Mouse (Mus musculus): ENCODE results near the gene Stk10. TPM values are rescaled to one million over a fixed set of nuclear protein-coding genes. Genes with fewer than 3 reads are reported as not detected.

Gene Stk10
- polyA plus RNA-seq, 1 experiment from 2014 or later: 2.0 TPM

DNA sequence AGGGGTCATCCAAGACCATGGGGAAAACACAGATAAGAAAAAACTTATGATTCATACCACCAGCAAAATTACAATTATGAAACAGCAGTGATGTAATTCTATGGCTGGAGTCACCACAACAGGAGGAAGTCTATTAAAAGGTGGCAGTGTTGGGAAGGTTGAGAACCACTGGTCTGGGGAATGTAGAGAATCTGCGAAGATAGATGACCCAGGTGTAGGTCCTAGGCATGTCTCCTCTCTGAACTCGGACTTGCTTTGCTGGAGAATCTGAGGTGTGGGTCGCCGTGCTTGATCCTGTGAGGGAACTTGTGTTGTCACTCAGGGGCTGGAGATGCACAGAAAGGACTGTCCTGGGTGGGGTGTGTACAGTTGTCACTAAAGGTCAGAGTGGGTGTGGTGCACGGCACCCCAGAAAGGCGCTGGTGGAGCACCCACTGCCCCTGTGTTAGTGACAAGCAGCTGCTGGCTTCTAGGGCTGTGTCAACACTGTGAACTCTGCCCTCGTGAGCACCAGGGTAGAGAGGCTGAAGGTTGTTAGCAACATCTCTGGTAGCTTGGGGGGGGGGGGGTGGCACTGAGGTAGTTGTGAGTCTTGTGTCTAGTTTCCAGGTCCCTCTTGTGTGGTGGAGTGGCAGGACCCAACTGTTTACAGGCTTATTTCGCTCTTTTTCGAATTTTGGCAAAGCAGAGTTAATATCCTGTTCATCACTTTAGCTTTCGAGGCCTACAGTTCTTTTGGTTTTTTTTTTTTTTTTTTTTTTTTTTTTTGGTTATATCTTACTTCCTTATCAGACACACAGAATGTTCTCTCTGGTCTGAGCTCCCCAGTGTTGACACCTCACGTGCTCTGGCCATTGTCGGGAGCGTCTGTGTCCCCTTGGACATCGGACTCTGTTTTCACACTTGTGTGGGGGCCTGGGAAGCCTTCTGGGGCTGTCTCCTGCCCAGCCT lies 21.3 kb downstream of the Stk10 start:
- no peaks in the 10 kb centered on the region for H3K36me3 ChIP-seq (replicated peaks)
- H3K9me3 ChIP-seq: no peaks in the 10 kb centered on the region
- no peak overlapping the region for H3K9ac ChIP-seq
- no peak overlapping the region for H3K4me2 ChIP-seq
- no peak overlapping the region for H3K4me3 ChIP-seq
- ATAC-seq (replicated peaks): no peak
- WGBS: 88% methylated on average over 14 of the region's 14 CpGs
- peaks cover 11% of the 10 kb centered on the region; the same call in 1 of the 2 replicates for H3K4me1 ChIP-seq
- H3K27ac ChIP-seq: no peak overlapping the region
- no peaks in the 10 kb centered on the region for H3K27me3 ChIP-seq (replicated peaks)

- Histone ChIP-seq H3K27ac (no peak overlapping the region), H3K4me2 (no peak overlapping the region), H3K4me1 (peaks cover 8% of the 10 kb centered on the region; the same call in 1 of the 2 replicates), H3K36me3 (replicated peaks) (no peaks in the 10 kb centered on the region), H3K4me3 (no peak overlapping the region), H3K27me3 (replicated peaks) (no peaks in the 10 kb centered on the region), H3K9ac (no peak overlapping the region), H3K9me3 (no peaks in the 10 kb centered on the region)
- WGBS: 86% methylated on average over 12 of the region's 12 CpGs
- ATAC-seq (replicated peaks): no peak
Measured at GRCm38 (mm10) chr11:32555103-32555689, 22.1 kb downstream of the Stk10 start.

GRCm38 (mm10) chr11:32556333-32556990 lies 23.4 kb downstream of the Stk10 start:
- no peak for ATAC-seq (replicated peaks)
- no peaks in the 10 kb centered on the region for H3K9me3 ChIP-seq
- H3K27me3 ChIP-seq (replicated peaks): no peaks in the 10 kb centered on the region
- no peak overlapping the region for H3K27ac ChIP-seq
- no peak overlapping the region for H3K4me2 ChIP-seq
- WGBS: 74% methylated on average over 10 of the region's 10 CpGs
- no peak overlapping the region for H3K4me3 ChIP-seq
- peaks cover 8% of the 10 kb centered on the region; the same call in 1 of the 2 replicates for H3K4me1 ChIP-seq
- H3K36me3 ChIP-seq (replicated peaks): no peaks in the 10 kb centered on the region
- no peak overlapping the region for H3K9ac ChIP-seq

DNA sequence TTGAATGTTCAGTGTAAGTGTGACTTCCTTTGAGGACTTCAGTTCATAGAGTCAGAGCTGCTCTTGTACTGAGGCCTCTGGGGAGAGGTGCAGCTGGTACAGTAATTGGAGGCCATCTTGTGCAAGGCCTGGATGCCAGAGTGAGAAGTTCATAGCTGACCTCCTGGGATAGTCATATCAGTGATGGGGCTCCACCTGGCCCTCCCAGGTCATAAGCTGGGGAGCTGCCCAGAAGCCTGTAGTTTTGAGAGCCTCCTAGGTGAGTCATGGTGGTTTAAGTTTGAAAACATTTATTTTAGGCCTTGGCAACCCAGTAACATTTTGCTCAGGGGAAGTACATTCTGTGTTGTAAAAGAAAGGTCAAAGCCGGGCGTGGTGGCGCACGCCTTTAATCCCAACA lies 24.9 kb downstream of the Stk10 start:
- WGBS: 96% methylated on average over 4 of the region's 4 CpGs
- 0 out of 2 replicates have a peak, but pooled peaks cover under 1% of the 10 kb centered on the region for H3K4me1 ChIP-seq

GRCm38 (mm10) chr11:32558677-32559076 lies 25.6 kb downstream of the Stk10 start:
- no peaks in the 10 kb centered on the region for H3K4me1 ChIP-seq
- 56% methylated on average over 8 of the region's 8 CpGs for WGBS
- H3K9me3 ChIP-seq: no peaks in the 10 kb centered on the region
- ATAC-seq (replicated peaks): no peak
- H3K9ac ChIP-seq: no peak overlapping the region
- no peak overlapping the region for H3K27ac ChIP-seq
- H3K27me3 ChIP-seq (replicated peaks): no peaks in the 10 kb centered on the region
- no peak overlapping the region for H3K4me2 ChIP-seq
- no peaks in the 10 kb centered on the region for H3K36me3 ChIP-seq (replicated peaks)
- H3K4me3 ChIP-seq: no peak overlapping the region

More for the DNA sequence above, 24.9 kb downstream of the Stk10 start:
- Histone ChIP-seq H3K36me3 (replicated peaks) (no peaks in the 10 kb centered on the region), H3K4me2 (no peak overlapping the region), H3K9ac (no peak overlapping the region), H3K27ac (no peak overlapping the region), H3K27me3 (replicated peaks) (no peaks in the 10 kb centered on the region), H3K9me3 (no peaks in the 10 kb centered on the region), H3K4me3 (no peak overlapping the region)
- ATAC-seq (replicated peaks): no peak

DNA sequence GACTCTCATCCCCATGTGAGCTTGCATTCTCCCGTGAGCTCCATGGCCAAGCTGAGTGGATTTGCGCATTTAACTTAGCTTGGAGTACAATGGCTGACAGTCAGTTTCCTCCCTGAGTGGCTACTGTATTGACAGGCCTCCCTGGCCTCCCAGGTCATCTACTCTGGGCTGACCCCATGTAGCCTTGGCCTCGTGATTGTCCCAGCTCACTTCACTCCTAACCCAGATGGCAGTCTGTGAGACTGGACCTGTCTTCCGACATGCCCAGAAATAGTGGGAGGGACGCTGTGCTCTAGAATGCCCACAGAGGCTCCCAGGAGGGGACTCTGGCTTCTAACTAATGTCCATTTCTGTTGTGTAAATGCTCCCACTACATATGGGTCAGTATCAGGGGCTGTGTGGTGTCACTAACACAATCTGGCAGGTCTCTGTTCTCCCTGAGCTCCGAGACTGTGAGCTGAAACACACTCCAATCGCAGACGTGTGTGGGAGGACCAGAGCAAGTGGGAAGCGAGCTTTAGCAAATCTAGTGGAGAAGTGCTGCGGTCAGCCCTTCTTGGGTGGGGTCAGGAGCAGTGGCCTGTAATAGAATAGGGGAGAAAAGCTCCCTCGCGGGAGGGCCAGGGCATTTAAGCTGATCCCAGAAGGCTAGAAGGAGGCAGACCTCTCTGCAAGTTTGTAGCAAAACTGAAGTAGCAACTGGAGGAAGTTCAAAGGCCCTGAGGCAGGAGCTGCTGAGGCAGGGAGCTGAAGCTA lies 27.1 kb downstream of the Stk10 start:
- Histone ChIP-seq H3K27ac (no peak overlapping the region), H3K9ac (no peak overlapping the region), H3K4me3 (no peak overlapping the region), H3K4me2 (no peak overlapping the region), H3K27me3 (replicated peaks) (no peaks in the 10 kb centered on the region), H3K4me1 (no peaks in the 10 kb centered on the region), H3K36me3 (replicated peaks) (no peaks in the 10 kb centered on the region), H3K9me3 (no peaks in the 10 kb centered on the region)
- 78% methylated on average over 12 of the region's 12 CpGs for WGBS
- ATAC-seq (replicated peaks): no peak

DNA sequence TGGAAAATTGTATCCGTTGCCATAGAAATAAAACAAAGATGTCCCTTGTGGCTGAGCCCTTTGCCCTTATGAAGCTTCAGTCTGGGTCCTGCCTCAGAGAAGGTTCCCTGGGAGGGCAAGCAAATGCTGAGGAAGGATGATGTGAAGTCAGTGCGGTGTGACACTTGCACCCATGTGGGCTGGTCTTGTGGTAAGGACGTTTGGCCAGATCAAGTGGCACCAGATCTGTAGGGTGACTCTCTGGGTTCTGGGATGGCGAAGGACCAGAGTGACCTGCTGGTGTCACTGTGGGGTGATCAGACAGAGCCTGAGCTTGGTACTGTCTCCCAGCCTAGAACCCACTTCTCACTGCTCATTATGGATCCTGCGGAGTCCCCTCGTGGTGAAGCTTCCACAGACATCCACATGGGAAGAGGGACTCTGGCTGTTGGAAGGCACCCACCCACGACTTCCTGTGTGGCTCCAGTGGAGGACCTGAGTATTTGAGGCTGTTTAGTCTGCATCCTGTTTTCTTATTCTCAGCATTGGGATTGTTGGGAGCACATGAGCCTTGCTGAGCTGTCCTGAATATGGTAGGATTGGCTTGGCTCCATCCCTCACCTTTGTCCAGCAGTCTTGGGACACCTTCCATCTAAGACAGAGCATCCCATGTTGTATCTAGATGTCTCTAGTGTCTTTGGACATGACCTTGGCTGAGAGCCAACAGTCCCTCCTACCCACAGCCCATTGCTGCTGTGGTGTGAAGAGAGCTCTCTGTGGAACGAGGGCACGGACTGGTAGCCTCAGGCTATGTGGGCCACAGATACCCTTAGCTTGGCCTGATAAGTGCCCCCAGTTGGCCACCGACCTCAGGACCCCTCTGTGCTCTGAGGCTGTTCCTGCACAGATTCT lies 28.6 kb downstream of the Stk10 start:
- Histone ChIP-seq H3K4me2 (no peak overlapping the region), H3K4me3 (no peak overlapping the region), H3K27ac (no peak overlapping the region), H3K36me3 (replicated peaks) (no peaks in the 10 kb centered on the region), H3K4me1 (no peaks in the 10 kb centered on the region), H3K9ac (no peak overlapping the region), H3K27me3 (replicated peaks) (no peaks in the 10 kb centered on the region), H3K9me3 (no peaks in the 10 kb centered on the region)
- WGBS: 70% methylated on average over 10 of the region's 10 CpGs
- no peak for ATAC-seq (replicated peaks)

GRCm38 (mm10) chr11:32562706-32563105 lies 29.6 kb downstream of the Stk10 start:
- WGBS: 71% methylated on average over 5 of the region's 5 CpGs
- no peaks in the 10 kb centered on the region for H3K36me3 ChIP-seq (replicated peaks)
- H3K4me2 ChIP-seq: no peak overlapping the region
- no peaks in the 10 kb centered on the region for H3K27me3 ChIP-seq (replicated peaks)
- no peak overlapping the region for H3K4me3 ChIP-seq
- no peak for ATAC-seq (replicated peaks)
- H3K9ac ChIP-seq: no peak overlapping the region
- no peaks in the 10 kb centered on the region for H3K4me1 ChIP-seq
- no peak overlapping the region for H3K27ac ChIP-seq
- H3K9me3 ChIP-seq: no peaks in the 10 kb centered on the region

GRCm38 (mm10) chr11:32563660-32564059 lies 30.6 kb downstream of the Stk10 start:
- no peak overlapping the region for H3K9ac ChIP-seq

GRCm38 (mm10) chr11:32564629-32565028 lies 31.5 kb downstream of the Stk10 start:
- no peak for ATAC-seq (replicated peaks)
- Histone ChIP-seq H3K36me3 (replicated peaks) (no peaks in the 10 kb centered on the region), H3K27ac (no peak overlapping the region), H3K9ac (no peak overlapping the region), H3K9me3 (no peaks in the 10 kb centered on the region), H3K4me3 (no peak overlapping the region), H3K4me1 (no peaks in the 10 kb centered on the region), H3K27me3 (replicated peaks) (no peaks in the 10 kb centered on the region), H3K4me2 (no peak overlapping the region)
- 76% methylated on average over 4 of the region's 4 CpGs for WGBS

More at GRCm38 (mm10) chr11:32563660-32564059, 30.6 kb downstream of the Stk10 start:
- H3K27me3 ChIP-seq (replicated peaks): no peaks in the 10 kb centered on the region
- H3K4me1 ChIP-seq: no peaks in the 10 kb centered on the region
- H3K4me2 ChIP-seq: no peak overlapping the region
- no peaks in the 10 kb centered on the region for H3K9me3 ChIP-seq
- no peak overlapping the region for H3K27ac ChIP-seq
- H3K36me3 ChIP-seq (replicated peaks): no peaks in the 10 kb centered on the region
- no peak overlapping the region for H3K4me3 ChIP-seq
- WGBS: 37% methylated on average over 3 of the region's 3 CpGs
- no peak for ATAC-seq (replicated peaks)

- Histone ChIP-seq H3K9ac (no peak overlapping the region), H3K27ac (no peak overlapping the region), H3K27me3 (replicated peaks) (no peaks in the 10 kb centered on the region), H3K4me3 (no peak overlapping the region), H3K36me3 (replicated peaks) (no peaks in the 10 kb centered on the region), H3K4me2 (no peak overlapping the region), H3K9me3 (no peaks in the 10 kb centered on the region), H3K4me1 (no peaks in the 10 kb centered on the region)
- ATAC-seq (replicated peaks): no peak
- WGBS: 64% methylated on average over 8 of the region's 8 CpGs
Measured at GRCm38 (mm10) chr11:32565088-32565487, 32.0 kb downstream of the Stk10 start.

Data from midbrain, embryonic 15.5 days (tissue).